In the genomic region with DNA sequence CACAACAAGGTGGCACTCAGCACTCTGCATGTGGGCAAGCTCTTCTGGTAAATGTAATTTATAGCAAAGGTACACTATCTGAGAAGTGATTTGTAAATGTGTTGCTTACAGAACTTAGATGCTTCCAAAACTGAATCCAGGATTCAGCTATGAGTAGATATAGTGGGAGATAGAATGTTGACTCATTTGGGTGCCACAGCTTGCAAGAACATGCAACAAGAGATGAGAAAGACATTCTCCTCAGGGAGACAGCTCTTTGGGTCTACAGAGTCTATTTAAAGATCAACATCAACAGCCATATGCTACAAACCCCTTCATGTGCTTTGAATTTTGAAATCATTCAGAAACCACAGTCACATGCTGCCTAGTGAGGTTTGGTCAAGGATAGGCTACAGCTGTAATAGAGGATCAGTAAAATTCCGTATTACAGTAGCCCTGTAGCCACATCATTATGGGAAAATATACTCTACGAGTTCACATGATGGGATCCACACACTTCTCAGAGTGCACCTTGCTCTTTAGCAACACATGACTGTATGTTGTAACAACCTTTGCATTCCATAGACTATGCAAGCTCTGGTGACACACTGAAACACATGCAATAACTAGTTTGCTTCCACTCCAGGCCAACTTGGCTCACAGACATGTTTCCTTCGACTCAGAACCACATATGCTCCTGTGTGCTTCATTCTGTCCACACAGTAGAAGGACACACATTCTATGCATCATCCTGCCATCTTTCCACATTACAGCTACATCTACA, we compare ENCODE assay signal across 17 mouse cellular contexts.
A peak's percentile ranks its signal among the peaks of the same experiment; 100 is the strongest.
DNase-seq lines count a peak whose midpoint lies in the region; ATAC-seq and TF ChIP-seq lines count a peak whose summit lies in the region.
"Had no signal": no experiment of that assay in that cellular context is flagged by ENCODE, and none has a peak within 500 bp of the region (broad histone marks: within the 10 kb centered on the region; RNA-seq: fewer than 3 reads in every experiment).

No protein-coding gene starts in this region.

- no peaks in the 10 kb centered on the region for H3K4me1 ChIP-seq in intestine, postnatal 0 days (replicated peaks; ENCODE audit: control insufficient read depth, insufficient read depth, low read length)
- H3K4me1 ChIP-seq: embryonic facial prominence, embryonic 12.5 days; forebrain, embryonic 12.5 days; heart, embryonic 13.5 days; hindbrain, embryonic 13.5 days had no signal

- intact Hi-C loops in heart, postnatal 14 days (cut with DNase I) = no loop called here

- ATAC-seq in intestine, postnatal 0 days = peak; percentile 83
- ATAC-seq: forebrain, embryonic 16.5 days; hindbrain, postnatal 0 days had no signal

- no peaks in the 10 kb centered on the region for H3K9me3 ChIP-seq in intestine, postnatal 0 days (ENCODE audit: control insufficient read depth)
- H3K9me3 ChIP-seq: embryonic facial prominence, embryonic 12.5 days; forebrain, embryonic 12.5 days; heart, embryonic 13.5 days; hindbrain, embryonic 13.5 days had no signal

- H3K36me3 ChIP-seq in intestine, postnatal 0 days (ENCODE audit: control insufficient read depth, insufficient read depth) = no peaks in the 10 kb centered on the region
- H3K36me3 ChIP-seq: embryonic facial prominence, embryonic 12.5 days; forebrain, embryonic 12.5 days; heart, embryonic 13.5 days; hindbrain, embryonic 13.5 days had no signal

- H3K27me3 ChIP-seq in intestine, postnatal 0 days (replicated peaks; ENCODE audit: control insufficient read depth, insufficient read depth, low read length) = no peaks in the 10 kb centered on the region
- H3K27me3 ChIP-seq: embryonic facial prominence, embryonic 12.5 days; forebrain, embryonic 12.5 days; heart, embryonic 13.5 days; hindbrain, embryonic 13.5 days had no signal

- H3K27ac ChIP-seq in intestine, postnatal 0 days (ENCODE audit: low read depth, low read length) = no peak overlapping the region
- H3K27ac ChIP-seq: embryonic facial prominence, embryonic 12.5 days; forebrain, embryonic 12.5 days; heart, embryonic 13.5 days; hindbrain, embryonic 13.5 days; hindbrain, postnatal 0 days had no signal

- H3K4me2 ChIP-seq in intestine, postnatal 0 days (replicated peaks; ENCODE audit: low read depth) = no peak overlapping the region
- H3K4me2 ChIP-seq: embryonic facial prominence, embryonic 12.5 days; forebrain, embryonic 12.5 days; heart, embryonic 13.5 days; hindbrain, embryonic 13.5 days had no signal

- TF ChIP-seq CTCF in intestine, postnatal 0 days (IDR thresholded peaks at IDR 0.05; ENCODE audit: low read depth) = no peak

- DNase-seq in frontal cortex, adult 2 months (ENCODE audit: extremely low spot score in 1 of 2, low spot score in 1 of 2) = peak; percentile 9 to 39
- DNase-seq in frontal cortex, postnatal 14 days (ENCODE audit: low spot score in 2 of 2) = no peak
- peak; percentile 4 to 10 for DNase-seq in right cerebral cortex, adult 2 months (ENCODE audit: low spot score in 2 of 2)
- DNase-seq in right cerebral cortex, postnatal 25 days = no peak
- DNase-seq in urinary bladder, postnatal 10 days (ENCODE audit: low spot score) = no peak
- no peak for DNase-seq in heart, postnatal 14 days
- DNase-seq: adrenal gland, postnatal 10 days; cerebellum, adult 11-12 months; cerebellum, adult 9-10 months; gastrocnemius, postnatal 10 days had no signal

- H3K9ac ChIP-seq in intestine, postnatal 0 days (ENCODE audit: low read depth, low read length) = no peak overlapping the region
- H3K9ac ChIP-seq: embryonic facial prominence, embryonic 12.5 days; forebrain, embryonic 12.5 days; heart, embryonic 13.5 days; hindbrain, embryonic 13.5 days had no signal

- no peak overlapping the region for H3K4me3 ChIP-seq in intestine, postnatal 0 days (ENCODE audit: low read depth, low read length)
- H3K4me3 ChIP-seq: embryonic facial prominence, embryonic 12.5 days; forebrain, embryonic 12.5 days; heart, embryonic 13.5 days; hindbrain, embryonic 13.5 days had no signal

- WGBS in intestine, postnatal 0 days = 64% methylated on average over 3 of the region's 3 CpGs

Comparison
In these comparisons a context has a peak if more than half of its experiments do, and no peak if none do; other contexts are left out.
1. DNase-seq: peak in frontal cortex, adult 2 months (2 of 2) and right cerebral cortex, adult 2 months (2 of 2); none in frontal cortex, postnatal 14 days (0 of 2), right cerebral cortex, postnatal 25 days (single experiment), urinary bladder, postnatal 10 days (single experiment) and heart, postnatal 14 days (0 of 2).